Mouse (Mus musculus) myocyte (in vitro differentiated cells): Measurements from ENCODE around the gene Gm20388. TPM values are rescaled to one million over a fixed set of nuclear protein-coding genes. Genes with fewer than 3 reads are reported as not detected.

Experiments used
- H3K27me3 ChIP-seq: one replicate; pipeline ENCODE4 v1.6.1; 2011; ENCODE audit not compliant: control insufficient read depth, insufficient read depth, insufficient read length
- H3K36me3 ChIP-seq: one replicate; pipeline ENCODE4 v1.6.1; 2011; ENCODE audit not compliant: control insufficient read depth, insufficient read depth
- H3K4me2 ChIP-seq: one replicate; pipeline ENCODE4 v1.6.1; 2011; ENCODE audit warnings: low read depth, control low read depth
- H3K4me3 ChIP-seq: one replicate; pipeline ENCODE4 v1.5.1; 2011; ENCODE audit warnings: mild to moderate bottlenecking, control low read depth, moderate library complexity
- H3K79me2 ChIP-seq: one replicate; pipeline ENCODE4 v1.6.1; 2011; ENCODE audit not compliant: control insufficient read depth, insufficient read depth
- H3ac ChIP-seq: one replicate; pipeline ENCODE4 v1.6.1; 2011; ENCODE audit not compliant: control insufficient read depth, insufficient read length
- CEBPB ChIP-seq: IDR thresholded peaks from 2 replicates; pipeline ENCODE4 v1.6.1; 2011; ENCODE audit warnings: mild to moderate bottlenecking, moderate library complexity; ENCODE audit not compliant: poor library complexity, insufficient read depth, severe bottlenecking
- E2F4 ChIP-seq: IDR thresholded peaks from one replicate; pipeline ENCODE4 v1.6.1; 2011; ENCODE audit warnings: mild to moderate bottlenecking, control low read depth, moderate library complexity; ENCODE audit not compliant: insufficient read depth
- MAX ChIP-seq: IDR thresholded peaks from one replicate; pipeline ENCODE4 v1.6.1; 2011; ENCODE audit warnings: low read depth, mild to moderate bottlenecking, control low read depth
- MYOD1 ChIP-seq, 3 experiments: IDR thresholded peaks; one replicate each; pipeline ENCODE4 v1.6.1; 2011; ENCODE audit warnings: control low read depth in 2 of 3, low read depth in 2 of 3, mild to moderate bottlenecking in 2 of 3, moderate library complexity in 1 of 3; ENCODE audit not compliant: insufficient read length in 2 of 3, control insufficient read depth in 1 of 3
- MYOG ChIP-seq, 3 experiments: IDR thresholded peaks; one replicate each; pipeline ENCODE4 v1.6.1; 2011; ENCODE audit warnings: control low read depth in 2 of 3, low read depth in 2 of 3, mild to moderate bottlenecking in 2 of 3; ENCODE audit not compliant: insufficient read length in 2 of 3, control insufficient read depth in 1 of 3, insufficient read depth in 1 of 3
- POLR2A ChIP-seq: IDR thresholded peaks from one replicate; pipeline ENCODE4 v1.6.1; 2011; ENCODE audit warnings: low read depth, mild to moderate bottlenecking, control low read depth, moderate library complexity; ENCODE audit not compliant: insufficient read length
- POLR2AphosphoS2 ChIP-seq: IDR thresholded peaks from one replicate; pipeline ENCODE4 v1.6.1; 2011; ENCODE audit warnings: low read depth, control low read depth; ENCODE audit not compliant: insufficient read length
- REST ChIP-seq: IDR thresholded peaks from one replicate; pipeline ENCODE4 v1.6.1; 2011; ENCODE audit warnings: mild to moderate bottlenecking, control low read depth, moderate library complexity; ENCODE audit not compliant: insufficient read depth, insufficient read length
- SRF ChIP-seq: IDR thresholded peaks from one replicate; pipeline ENCODE4 v1.6.1; 2011; ENCODE audit warnings: low read depth; ENCODE audit not compliant: control insufficient read depth, insufficient read length
- TCF12 ChIP-seq: IDR thresholded peaks from one replicate; pipeline ENCODE4 v1.6.1; 2011; ENCODE audit warnings: mild to moderate bottlenecking, control low read depth; ENCODE audit not compliant: poor library complexity, insufficient read depth, severe bottlenecking
- TCF3 ChIP-seq: IDR thresholded peaks from one replicate; pipeline ENCODE4 v1.6.1; 2011; ENCODE audit warnings: low read depth, control low read depth; ENCODE audit not compliant: insufficient read length
- USF1 ChIP-seq: IDR thresholded peaks from one replicate; pipeline ENCODE4 v1.6.1; 2011; ENCODE audit warnings: low read depth, mild to moderate bottlenecking, control low read depth, moderate library complexity
- polyA plus RNA-seq: library from polyadenylated mRNA; unstranded; fragments of >200 nt; fragmentation: generic; extraction: Trizol; gene quantifications from one replicate; pipeline ENCODE4 v1.2.1, GENCODE M21; 2012; ENCODE audit warnings: missing spikeins

Gene Gm20388
- polyA plus RNA-seq, 1 experiment = 15.3 TPM

GRCm38 (mm10) chr8:121842064-121842955 is 1931.7 kb downstream of the Gm20388 start:
- Histone ChIP-seq H3K79me2 (no peaks in the 10 kb centered on the region), H3K4me2 (no peak overlapping the region), H3K27me3 (no peaks in the 10 kb centered on the region), H3K4me3 (no peak overlapping the region), H3K36me3 (no peaks in the 10 kb centered on the region), H3ac (no peak overlapping the region)
- TF ChIP-seq MAX (no peak), TCF3 (no peak), E2F4 (no peak), MYOD1 (IDR thresholded peaks at IDR 0.05; ENCODE audit: control insufficient read depth in 1 of 3, insufficient read length in 2 of 3, low read depth in 2 of 3) (no peak), TCF12 (no peak), SRF (no peak), USF1 (no peak), MYOG (IDR thresholded peaks at IDR 0.05; ENCODE audit: control insufficient read depth in 1 of 3, insufficient read depth in 1 of 3, insufficient read length in 2 of 3, low read depth in 2 of 3) (no peak), POLR2AphosphoS2 (no peak), POLR2A (no peak)

GRCm38 (mm10) chr8:121843184-121843733 is 1932.6 kb downstream of the Gm20388 start:
- TF ChIP-seq MYOG (IDR thresholded peaks at IDR 0.05; ENCODE audit: control insufficient read depth in 1 of 3, insufficient read depth in 1 of 3, insufficient read length in 2 of 3, low read depth in 2 of 3) (no peak), POLR2A (no peak), TCF12 (no peak), TCF3 (no peak), POLR2AphosphoS2 (no peak), USF1 (no peak), MYOD1 (IDR thresholded peaks at IDR 0.05; ENCODE audit: control insufficient read depth in 1 of 3, insufficient read length in 2 of 3, low read depth in 2 of 3) (no peak), SRF (no peak), CEBPB (no peak), REST (no peak), MAX (no peak), E2F4 (no peak)
- H3ac ChIP-seq = no peak overlapping the region
- H3K27me3 ChIP-seq = no peaks in the 10 kb centered on the region
- no peak overlapping the region for H3K4me3 ChIP-seq
- H3K4me2 ChIP-seq = no peak overlapping the region
- no peaks in the 10 kb centered on the region for H3K36me3 ChIP-seq
- H3K79me2 ChIP-seq = no peaks in the 10 kb centered on the region

- H3K4me3 ChIP-seq = no peak overlapping the region
- TF ChIP-seq MYOD1 (IDR thresholded peaks at IDR 0.05; ENCODE audit: control insufficient read depth in 1 of 3, insufficient read length in 2 of 3, low read depth in 2 of 3) (no peak), POLR2A (no peak), USF1 (no peak), CEBPB (no peak), E2F4 (no peak), TCF3 (no peak), MYOG (IDR thresholded peaks at IDR 0.05; ENCODE audit: control insufficient read depth in 1 of 3, insufficient read depth in 1 of 3, insufficient read length in 2 of 3, low read depth in 2 of 3) (no peak), REST (no peak), POLR2AphosphoS2 (no peak), MAX (no peak), TCF12 (no peak), SRF (no peak)
- H3K4me2 ChIP-seq = no peak overlapping the region
Observed at GRCm38 (mm10) chr8:121844765-121845164, 1934.1 kb downstream of the Gm20388 start.

GRCm38 (mm10) chr8:121846815-121847214 is 1936.2 kb downstream of the Gm20388 start:
- Histone ChIP-seq H3K27me3 (no peaks in the 10 kb centered on the region), H3K4me3 (no peak overlapping the region), H3K36me3 (no peaks in the 10 kb centered on the region), H3ac (no peak overlapping the region), H3K79me2 (no peaks in the 10 kb centered on the region), H3K4me2 (no peak overlapping the region)
- TF ChIP-seq MAX = no peak
- no peak for TF ChIP-seq E2F4
- TF ChIP-seq MYOG (IDR thresholded peaks at IDR 0.05; ENCODE audit: control insufficient read depth in 1 of 3, insufficient read depth in 1 of 3, insufficient read length in 2 of 3, low read depth in 2 of 3) = no peak
- no peak for TF ChIP-seq TCF12
- no peak for TF ChIP-seq POLR2A
- no peak for TF ChIP-seq CEBPB
- no peak for TF ChIP-seq TCF3
- TF ChIP-seq POLR2AphosphoS2 = no peak
- TF ChIP-seq MYOD1 (IDR thresholded peaks at IDR 0.05; ENCODE audit: control insufficient read depth in 1 of 3, insufficient read length in 2 of 3, low read depth in 2 of 3) = no peak
- TF ChIP-seq SRF = no peak
- no peak for TF ChIP-seq USF1
- no peak for TF ChIP-seq REST

More at GRCm38 (mm10) chr8:121844765-121845164, 1934.1 kb downstream of the Gm20388 start:
- Histone ChIP-seq H3K79me2 (no peaks in the 10 kb centered on the region), H3K27me3 (no peaks in the 10 kb centered on the region), H3K36me3 (no peaks in the 10 kb centered on the region), H3ac (no peak overlapping the region)
